Mouse (Mus musculus) 416B (cell line): ENCODE measurements around the gene Ncor2.
A peak's percentile ranks its signal among the peaks of the same experiment; 100 is the strongest.

Source experiments
- DNase-seq: peaks from one replicate; pipeline ENCODE4 v3.0.0; 2011; ENCODE audit warnings: low read depth

Ncor2 gene

DNA sequence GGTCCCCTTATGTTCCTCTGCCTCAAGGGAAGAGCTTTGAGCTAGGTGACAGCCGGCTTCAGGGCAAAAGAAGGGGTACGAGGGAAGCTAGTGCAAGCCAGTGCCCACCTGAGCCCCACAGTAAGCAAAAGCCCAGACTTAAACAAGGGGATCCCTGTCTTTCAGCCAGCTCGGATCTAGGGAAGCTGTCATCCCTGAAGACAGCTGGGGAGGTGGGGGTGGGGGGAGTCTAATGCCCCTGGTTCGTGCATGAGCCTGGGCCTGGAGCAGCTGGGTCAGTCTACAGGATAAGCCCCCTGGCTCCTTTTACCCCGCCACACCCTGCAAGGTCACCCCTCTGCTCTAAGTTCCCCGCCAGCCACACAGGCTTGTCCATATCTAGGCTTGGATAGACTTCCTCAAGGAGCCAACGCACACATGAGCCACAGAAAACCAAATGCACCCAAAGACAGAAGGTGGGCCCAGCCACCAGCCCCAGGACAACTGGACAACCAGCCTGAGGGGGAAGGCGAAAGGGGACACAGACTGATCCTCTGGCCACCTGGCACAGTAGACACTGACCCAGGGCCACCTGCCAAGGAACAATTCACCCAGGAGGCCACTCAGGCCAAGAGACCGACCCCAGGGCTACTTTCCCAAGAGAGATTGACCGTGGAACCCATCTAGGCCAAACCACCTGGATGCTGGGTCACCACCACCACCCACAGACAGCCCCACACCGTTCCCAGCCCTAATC is 8.7 kb downstream of the Ncor2 start:
- DNase-seq, result no peak

DNA sequence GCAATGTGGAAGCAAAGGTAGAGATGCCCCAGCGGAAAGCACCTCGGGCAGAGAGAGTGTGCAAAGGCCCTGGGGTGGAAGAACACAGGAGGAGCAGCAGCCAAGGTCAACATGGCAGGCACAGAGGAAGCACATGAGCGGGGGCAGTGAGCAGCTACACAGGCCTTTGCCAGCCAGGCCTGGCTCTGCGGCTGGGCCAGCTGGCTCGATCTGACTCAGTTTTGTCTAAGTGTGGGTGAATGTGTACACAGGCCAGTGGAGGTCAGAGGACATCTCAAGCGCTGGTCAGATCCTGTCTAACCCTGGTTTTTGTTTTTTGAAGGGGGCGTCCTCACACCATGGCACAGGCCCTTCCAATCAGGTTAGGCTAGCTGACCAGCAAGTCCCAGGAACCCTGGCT is 10.9 kb downstream of the Ncor2 start:
- no peak for DNase-seq

DNA sequence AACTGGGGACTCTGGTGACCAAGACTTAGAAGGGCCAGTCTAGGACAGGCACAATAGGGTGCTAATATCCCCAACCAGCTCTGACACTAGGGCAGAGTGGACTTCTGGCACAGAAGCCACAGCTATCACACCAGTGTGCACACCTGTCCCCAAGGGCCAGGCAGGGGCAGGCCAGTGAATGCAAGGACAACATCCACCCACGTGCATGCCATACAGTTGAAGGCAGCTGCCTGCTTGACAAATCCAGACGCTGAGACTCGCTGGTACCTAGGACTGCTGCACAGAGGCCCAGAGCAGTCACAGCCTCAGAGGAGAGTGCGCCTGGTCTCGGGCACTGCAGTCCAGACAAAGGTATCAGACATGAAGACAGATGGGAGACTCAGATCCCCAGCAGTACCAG is 11.5 kb downstream of the Ncor2 start:
- no peak for DNase-seq

DNA sequence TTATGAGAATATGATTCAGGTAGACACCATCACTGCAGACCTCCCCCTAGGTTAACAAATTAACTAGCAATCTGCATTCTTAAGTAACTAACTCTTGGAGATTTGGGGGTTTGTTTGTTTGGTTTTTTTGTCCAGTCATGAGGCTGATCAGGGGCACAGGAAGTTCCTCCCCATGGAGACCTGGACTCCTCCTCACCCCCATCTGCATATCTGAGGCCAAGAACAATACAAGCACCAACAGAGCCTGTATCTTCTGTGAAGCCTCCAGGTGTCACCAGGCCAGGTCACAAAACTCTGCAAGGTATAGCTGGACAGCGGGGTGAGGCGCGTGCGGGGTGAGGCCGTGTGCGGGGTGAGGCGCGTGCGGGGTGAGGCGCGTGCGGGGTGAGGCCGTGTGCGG is 13.0 kb downstream of the Ncor2 start:
- DNase-seq, result no peak

DNA sequence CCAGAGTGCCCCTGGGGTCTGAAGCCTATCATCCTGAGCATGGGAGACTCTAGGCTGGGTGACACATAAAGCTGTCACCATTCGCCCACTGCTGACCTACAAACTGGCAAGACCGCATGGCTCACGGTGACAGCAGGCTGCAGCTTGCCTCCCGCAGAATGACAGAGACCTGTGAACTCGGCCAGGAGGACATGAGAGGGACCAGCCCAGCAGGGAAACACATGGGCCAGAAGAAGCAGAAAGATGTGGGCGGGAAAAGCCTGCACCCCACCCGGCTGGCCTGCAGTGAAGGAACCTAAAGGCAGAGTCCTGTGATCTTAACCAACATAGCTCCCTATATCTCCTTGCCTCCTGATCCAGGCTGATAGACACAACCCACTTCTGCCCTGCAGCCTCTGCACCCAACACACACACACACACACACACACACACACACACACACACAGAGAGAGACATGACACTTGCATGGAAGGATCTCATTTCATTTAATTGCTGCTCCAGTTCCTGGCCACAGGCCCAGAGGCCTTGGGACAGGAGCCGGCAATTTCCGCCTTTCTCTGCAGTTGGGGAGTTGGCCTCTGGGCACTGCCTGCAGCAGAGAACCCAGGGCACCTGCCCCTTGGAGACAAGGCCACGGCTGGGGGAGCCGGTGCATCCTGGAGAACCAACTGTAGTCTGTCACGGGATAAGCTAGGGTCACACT is 14.4 kb downstream of the Ncor2 start:
- DNase-seq, result peak; percentile 61

DNA sequence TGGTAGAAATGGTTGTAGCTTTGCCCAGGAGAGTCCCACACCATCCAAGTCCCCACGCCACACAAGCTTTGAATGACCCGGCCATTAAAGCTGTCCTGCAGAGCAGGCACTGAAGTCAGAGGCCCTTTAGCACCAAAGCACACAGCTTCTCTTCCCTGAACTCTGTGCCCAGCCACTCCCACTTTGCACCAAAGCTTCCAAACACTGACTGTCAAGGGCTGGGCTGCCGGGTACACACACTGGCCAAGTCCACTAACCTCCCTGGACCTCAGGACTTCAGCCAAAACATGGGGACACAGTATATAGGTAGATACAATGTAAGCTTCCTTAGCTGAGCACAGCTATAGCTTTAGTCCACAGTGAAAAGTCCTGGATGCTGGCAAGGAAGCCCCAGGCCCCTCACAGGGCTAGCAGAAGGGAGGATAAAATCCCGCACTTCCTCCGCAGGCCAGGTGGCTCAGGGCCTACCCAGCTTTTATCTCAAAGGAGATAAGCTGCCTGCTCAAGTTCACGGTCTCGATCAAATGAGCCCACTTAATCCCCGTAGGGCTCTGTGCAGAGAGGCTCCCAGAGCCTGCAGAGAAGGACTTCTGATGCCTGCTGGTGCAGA is 15.5 kb downstream of the Ncor2 start:
- DNase-seq, result no peak

DNA sequence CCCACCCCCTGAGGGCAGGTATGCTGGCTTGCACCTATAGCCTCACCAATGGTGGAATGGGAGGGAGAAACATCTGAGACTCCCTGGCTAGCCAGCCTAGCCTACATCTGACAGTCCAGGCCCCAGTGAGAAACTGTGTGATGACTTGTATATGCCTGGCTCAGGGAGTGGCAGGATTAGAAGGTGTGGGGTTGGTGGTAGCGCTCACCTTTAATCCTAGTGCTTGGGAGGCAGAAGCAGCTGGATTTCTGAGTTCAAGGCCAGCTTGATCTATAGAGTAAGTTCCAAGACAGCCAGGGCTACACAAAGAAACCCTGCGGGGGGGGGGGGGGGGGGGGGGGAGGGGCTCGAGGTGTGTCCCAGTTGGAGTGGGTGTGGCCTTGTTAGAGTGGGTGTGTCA is 16.6 kb downstream of the Ncor2 start:
- no peak for DNase-seq

DNA sequence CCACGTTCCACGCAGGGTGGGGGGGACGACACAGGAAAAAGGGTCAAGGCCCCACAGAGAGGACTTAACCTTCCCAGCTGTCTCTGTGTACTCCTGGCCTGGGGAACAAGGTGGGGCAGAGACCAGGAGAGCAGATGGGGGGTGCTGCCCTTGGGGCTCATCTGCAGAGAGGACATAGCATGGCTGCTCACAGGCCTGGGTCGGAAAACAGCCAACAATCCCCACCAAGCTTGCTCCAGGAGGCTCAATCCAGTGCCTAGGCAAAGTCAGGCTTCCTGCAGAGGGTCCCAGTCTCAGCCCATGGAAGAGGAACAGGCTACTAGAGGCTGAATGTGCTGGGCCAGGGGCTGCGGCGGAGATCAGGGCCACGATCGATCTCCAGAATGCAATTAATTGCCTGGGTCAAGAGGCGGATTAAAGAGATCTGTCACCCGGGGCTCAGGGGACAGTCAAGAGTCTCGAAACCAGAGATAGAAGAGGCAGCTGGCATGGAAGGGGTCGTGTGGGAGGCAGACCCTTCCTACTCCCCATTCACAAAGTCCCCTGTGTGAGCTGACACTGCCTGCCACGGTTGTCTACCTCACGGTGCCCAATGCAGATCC is 19.1 kb downstream of the Ncor2 start:
- no peak for DNase-seq

DNA sequence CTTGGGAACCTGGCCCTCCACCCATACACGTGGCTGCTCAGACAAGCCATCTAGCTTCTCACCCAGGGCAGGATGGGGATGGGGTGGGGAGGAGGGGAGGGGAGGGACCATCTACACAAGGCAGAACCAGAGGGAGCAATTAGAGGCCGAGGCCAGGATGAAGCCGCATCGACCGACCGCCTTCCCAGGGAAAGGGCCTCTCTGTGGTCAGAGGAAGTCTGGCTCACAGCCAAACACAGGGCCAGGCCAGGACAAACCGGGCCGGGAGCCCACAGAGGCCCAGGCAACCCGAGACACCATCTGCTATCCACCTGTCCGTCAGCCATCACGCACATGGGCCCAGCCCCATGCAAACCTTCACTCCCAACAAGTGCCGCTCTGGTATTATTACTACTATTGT is 19.7 kb downstream of the Ncor2 start:
- DNase-seq, result peak; percentile 66

DNA sequence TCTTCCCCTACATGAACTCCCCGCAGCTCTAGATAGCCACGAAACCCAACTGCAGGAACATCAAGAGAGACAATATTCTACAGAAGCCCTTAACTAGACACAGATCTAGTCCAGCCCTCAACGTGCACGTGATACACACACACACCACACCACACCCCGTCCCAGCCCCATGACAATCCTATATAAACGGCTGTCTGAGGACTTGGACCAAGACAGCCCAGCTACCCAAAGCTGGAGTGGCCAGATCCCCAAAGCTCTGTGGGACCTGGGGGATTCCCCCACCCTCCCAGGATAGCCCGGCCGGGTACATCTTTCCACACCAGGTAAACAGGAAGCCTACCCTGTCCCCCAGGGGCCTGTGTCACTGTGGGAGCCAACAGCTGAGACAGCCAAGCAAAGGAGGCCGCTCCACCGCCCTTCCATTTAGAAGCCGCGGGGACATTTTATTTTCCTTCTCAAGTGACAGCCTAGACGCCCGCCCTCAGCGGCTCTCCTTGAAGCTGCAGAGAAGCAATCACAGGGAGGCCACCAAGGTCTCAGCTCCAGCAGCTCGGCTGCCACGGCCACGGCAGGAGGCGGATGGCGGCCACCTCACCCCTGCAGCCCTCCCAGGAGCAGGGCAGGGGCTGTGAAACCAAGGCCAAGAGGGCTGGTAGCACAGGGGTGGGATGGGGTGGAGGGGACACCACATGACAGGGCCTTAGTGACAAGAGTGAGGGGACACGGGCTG is 20.6 kb downstream of the Ncor2 start:
- DNase-seq, result peak; percentile 47

DNA sequence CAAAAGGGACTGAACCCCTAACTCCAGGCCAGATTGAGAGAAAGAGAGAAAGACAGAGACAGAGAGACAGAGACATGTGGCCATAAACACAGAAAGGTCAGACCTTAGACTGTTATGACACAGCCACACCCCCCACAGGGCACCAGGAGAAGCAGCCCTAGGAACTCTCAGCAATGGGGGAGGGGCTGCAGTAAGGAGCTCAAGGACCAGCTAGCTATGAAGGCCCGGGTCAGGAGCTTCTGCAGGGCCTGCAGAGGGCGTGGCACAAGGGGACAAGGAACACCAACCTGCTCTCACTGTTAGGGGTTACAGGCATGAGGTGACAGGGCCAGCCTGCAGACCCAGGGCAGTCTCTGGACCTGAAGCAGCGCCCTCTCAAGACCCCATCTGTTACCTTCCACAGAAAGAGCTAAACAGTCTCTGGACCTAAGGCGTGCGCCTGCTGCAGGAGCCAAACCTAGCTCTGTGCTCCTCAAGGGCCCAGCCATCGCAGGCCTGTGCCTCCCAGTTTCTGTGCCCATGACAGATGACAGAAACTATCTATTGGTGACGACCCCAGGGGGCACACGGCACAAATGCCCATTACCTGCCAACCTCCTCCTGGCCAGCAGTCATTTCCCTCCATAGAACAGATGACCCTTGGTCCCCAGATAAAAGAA is 21.5 kb downstream of the Ncor2 start:
- no peak for DNase-seq

DNA sequence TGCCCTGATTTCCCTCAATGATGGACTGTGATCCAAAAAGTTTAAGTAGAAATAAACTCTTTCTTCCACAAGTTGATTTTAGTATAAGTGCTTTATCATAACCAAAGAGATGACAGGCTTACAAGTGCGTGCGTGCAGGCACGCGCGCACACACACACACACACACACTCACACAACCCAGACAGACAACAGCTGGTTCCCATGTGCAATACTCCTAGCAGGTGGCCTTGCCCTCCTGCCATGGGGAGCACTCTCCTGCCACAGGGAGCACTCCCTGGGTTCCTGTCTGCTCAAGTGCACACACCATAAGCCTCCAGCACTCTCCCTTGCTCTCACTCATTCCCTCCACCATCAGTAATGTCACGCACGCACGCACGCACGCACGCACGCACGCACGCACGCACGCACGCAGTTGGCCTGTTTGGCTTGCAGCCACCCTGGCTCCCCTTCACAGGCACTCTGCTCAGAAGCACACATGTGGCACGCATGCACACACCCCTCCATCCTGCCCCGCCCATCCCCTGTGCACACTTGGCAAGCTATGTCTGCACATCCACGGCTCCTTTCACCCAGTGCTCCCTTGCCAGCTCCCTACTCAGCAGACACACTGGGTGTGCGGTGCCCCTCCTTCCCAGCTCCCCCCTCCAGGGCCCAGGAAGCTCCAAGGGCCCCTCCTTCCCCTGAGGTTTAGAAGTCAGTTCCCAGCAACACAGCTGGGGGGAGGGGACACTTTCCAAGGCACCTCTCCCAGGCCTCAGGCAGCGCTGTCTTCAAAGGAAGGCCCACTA is 22.4 kb downstream of the Ncor2 start:
- DNase-seq, result no peak

DNA sequence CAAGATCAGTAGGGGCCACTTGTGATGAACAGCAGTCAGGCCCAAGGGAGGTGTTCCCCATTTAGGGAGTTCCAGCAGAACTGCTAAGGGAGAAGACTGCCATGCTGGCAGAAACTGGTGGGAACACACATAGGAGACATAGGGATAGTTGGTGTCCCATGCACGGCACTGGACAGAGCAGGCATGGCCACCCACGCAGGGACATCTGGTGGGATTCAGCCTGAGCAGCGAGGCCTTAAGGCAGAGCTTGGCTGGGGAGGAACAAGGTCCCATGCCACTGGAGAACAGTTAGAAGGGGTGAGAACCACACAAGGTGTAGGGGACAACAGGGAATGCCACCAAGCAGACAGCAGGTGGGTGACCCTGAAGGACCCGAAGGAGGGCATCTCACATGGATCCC is 23.6 kb downstream of the Ncor2 start:
- no peak for DNase-seq

DNA sequence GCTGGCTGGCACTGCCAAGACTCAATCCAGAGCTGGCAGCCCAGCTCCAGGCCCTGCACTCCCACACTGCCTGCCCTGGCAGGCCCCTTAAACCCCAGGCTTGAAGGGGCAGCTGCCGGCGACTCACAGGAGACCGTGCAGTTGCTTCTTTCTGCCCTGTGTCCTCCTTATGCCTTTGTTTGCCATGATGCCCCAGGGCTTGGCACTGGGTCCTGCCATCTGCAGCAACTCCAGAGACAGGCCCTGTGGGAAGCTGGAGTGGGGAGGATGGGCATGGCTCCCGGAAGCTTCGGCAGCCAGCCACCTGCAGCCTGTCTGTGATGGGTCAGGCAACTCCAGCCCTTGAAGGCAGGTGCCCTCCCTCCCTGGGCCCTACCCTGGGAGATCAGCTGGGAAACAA is 24.0 kb downstream of the Ncor2 start:
- no peak for DNase-seq

DNA sequence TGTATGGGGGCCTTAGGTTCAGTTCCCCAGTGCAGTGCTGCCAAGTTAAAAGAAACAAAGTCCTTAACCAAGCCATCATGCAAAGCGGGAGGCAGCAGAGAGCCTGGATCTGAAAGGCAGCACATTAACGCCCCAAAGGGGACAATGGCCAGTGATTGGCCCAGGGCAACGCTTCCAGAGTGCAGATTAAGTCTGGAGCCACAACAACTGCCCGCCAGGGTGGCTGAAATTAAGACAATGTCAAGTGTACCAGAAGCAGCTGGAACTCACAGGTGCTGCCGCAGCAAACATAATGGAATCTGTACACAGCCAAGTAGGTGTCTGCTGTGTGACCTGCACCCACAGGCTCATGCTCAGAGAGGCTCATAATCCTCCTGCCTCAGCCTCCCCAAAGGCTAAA is 24.8 kb downstream of the Ncor2 start:
- DNase-seq, result no peak

DNA sequence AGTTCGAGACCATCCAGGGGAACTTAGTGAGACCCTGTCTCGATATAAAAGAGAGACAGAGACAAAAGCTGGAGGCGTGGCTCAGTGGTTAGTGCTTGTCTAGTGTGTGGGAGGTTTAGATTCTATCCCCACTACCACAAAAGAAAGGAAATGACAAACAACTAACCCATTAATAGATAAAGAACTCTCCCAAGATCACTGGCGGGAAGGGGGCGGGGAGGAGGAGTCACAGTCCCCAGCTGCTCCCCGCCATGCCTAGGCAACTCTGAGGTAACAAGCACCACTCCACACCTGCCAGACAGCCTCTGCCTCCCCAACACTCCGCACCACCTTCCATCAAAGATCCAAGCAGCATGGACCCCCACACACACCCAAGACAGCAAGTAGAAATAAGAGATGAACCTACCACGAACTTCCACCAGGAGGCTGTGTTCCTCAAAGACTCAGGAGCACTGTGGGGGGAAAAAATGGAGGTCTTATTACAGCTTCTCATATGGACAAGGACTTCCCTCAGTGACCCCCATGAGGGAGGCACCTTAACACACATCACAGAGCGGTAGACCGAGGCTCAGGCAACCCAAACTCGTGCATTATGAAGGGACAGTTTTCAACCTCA is 25.7 kb downstream of the Ncor2 start:
- peak; percentile 63 for DNase-seq

DNA sequence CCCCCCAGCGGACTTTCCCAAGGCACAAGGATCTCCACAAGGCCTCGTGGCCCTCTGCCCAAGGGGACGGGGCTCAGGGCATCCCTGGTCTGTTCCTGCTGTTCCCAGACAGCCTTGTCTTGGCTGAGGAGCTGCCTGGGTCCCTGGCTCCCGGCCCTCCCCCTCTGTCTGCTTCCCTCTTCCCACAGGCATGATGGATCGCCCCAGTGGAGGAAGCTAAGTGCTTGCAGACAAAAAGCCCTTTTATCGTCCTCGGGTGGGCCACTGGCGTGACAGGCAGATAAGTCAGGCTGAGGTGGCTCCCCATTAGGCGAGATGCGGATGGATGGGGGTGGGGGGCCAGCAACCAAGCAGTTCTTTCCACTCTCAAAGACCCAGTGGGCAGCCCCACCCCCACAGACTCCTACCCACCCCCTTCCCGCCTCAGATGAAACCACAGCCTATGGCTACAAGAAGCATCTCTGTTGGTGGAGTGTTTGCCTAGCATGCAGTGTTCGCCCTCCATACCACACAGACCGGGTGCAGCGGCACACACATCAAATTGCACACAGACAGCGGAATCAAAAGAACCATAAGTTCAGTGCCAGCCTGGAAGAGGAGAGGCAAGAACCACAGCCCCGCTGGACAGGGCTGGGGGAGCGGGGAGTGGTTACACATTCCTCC is 27.0 kb downstream of the Ncor2 start:
- no peak for DNase-seq

DNA sequence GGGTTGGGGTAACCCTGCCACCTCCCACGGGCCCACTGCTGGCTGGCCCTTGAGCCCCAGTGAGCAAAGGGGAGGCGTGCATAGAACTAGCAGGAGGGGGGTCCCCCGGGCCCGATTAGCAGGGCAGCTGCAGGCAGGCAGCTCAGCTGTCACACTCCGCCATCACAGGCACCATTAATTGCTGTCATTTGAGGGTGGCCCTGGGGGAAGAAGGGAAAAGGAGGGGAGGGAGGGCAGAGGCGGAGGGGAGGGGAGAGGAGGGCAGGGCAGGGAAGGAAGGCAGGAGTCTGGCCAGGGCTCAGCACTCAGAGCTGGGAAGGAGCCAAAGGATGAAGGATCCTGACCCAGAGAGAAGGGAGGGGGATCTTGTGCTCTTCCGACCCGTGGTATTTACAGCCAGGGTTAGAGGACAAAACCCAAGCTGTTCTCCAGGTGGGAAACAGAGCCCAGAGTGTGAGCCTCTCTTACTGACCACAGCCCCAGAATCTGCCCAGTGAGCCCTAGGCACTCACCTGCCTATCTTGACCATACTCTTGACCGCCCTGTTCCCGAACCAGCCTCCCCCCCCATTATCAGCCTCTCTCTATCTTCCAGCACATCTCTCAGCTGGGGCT is 28.0 kb downstream of the Ncor2 start:
- DNase-seq, result no peak

DNA sequence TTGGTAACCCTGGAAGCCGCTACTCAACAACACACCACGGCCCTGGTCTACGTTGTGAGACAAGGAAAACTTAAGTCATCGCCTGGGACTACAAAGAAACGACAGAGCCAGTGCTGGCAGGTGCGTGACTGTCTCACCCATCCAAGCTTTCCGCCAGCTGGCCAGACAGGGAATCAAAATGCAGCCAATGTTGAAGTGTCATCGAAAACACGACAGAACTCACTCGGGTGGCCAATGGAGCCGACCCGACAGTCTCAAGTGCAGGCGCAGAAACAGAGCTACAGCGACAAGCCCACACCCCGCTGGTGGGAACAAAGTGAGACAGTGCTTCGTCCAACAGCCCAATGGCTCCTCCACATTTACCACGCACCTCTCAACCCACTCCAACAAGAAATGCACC is 29.9 kb downstream of the Ncor2 start:
- no peak for DNase-seq

DNA sequence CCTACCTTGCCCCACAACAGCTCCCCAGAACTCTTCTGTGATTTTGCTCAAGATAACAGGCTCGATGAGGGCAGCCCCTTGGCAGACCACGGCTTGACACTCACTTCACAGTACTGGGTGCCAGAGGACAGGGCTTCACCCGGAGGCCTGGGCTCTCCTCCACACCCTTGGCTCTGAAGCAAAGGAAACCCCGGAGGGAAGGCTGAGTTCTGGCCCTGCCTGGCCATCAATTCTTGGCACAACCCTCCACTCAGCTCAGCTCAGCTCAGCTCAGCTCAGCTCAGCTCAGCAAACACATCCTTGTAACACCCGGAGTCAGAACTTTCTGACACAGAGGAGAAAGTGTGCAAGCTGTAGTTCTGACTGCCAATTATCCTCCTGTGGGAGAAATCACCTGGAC is 30.3 kb downstream of the Ncor2 start:
- no peak for DNase-seq
